Mouse (Mus musculus) heart, postnatal 0 days (tissue): ENCODE measurements around the gene Cdrt4.

Experiments
- CTCF ChIP-seq: IDR thresholded peaks from 2 replicates; pipeline ENCODE4 v1.5.1; 2016; ENCODE audit warnings: antibody characterized with exemption, control low read depth, low read depth
- EP300 ChIP-seq: IDR thresholded peaks from 2 replicates; pipeline ENCODE4 v1.6.1; 2016; ENCODE audit warnings: antibody characterized with exemption, low read depth

- TF ChIP-seq CTCF: peak; percentile 40
- no peak for TF ChIP-seq EP300
Observed at GRCm38 (mm10) chr11:62997718-62998281, 46.8 kb downstream of the Cdrt4 start.
